Mouse (Mus musculus): ENCODE data around the gene Olfr1389. TPM values are rescaled to one million over a fixed set of nuclear protein-coding genes. Genes with fewer than 3 reads are reported as not detected.
"Not testable (repeated sequence)": the region's sequence is repeated elsewhere in the genome, so short reads cannot be mapped to it uniquely, and the experiment has no call there.

The Olfr1389 gene
- polyA plus RNA-seq, 1 experiment from 2014 or later = not detected

DNA sequence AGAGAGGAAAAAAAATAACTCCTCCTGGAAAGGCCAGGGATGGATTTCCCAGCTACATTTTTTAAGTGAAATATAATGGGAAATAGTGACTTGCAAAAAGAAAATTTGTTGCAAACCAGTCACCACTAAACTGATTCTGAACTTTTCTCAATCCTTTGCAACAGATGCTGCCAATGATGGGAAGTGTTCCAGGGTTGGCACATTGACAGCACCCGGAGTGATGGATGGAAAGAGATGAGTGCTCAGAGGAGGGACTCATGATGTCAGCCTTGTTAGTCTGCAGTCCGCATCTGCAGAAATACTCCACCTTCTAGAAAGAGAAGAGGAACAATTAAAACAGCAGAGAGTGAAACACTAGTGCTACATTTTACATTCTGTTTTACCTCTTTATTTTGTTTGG lies 6.8 kb downstream of the Olfr1389 start:
- ATAC-seq = no peak
- TF ChIP-seq CTCF (IDR thresholded peaks at IDR 0.05; ENCODE audit: low read depth) = no peak
- H3K9me3 ChIP-seq (ENCODE audit: control insufficient read depth) = no peaks in the 10 kb centered on the region
- no peak overlapping the region for H3K4me2 ChIP-seq (replicated peaks; ENCODE audit: low read depth)
- no peaks in the 10 kb centered on the region for H3K27me3 ChIP-seq (replicated peaks; ENCODE audit: control insufficient read depth, insufficient read depth, low read length)
- H3K27ac ChIP-seq (ENCODE audit: low read depth, low read length) = no peak overlapping the region
- 88% methylated on average over 2 of the region's 2 CpGs for WGBS
- H3K9ac ChIP-seq (ENCODE audit: low read depth, low read length) = no peak overlapping the region
- no peaks in the 10 kb centered on the region for H3K4me1 ChIP-seq (replicated peaks; ENCODE audit: control insufficient read depth, insufficient read depth, low read length)
- no peak overlapping the region for H3K4me3 ChIP-seq (ENCODE audit: low read depth, low read length)
- no peaks in the 10 kb centered on the region for H3K36me3 ChIP-seq (ENCODE audit: control insufficient read depth, insufficient read depth)

DNA sequence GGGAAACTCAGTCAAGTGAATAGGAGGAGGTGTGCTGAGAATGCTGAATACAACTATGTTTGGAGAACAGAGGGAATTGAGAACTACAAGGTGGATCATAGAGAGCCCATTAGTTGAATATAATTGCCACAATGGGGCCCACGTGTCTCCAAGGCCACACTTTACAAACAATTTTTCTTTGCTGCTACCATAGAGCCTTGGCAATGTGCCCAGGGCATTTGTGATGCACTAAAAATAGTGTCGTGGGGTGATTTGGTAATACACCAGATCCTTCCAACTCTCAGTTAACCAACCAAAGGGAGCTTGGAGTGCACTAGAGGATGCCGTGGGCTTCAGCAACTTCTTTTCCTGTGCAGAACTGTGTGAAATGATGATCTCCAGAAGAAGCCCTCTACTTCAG lies 13.5 kb downstream of the Olfr1389 start, which contains the start of gene Olfr1388:
Gene Olfr1388, plus strand, starts transcription at position 214 of the 400 bp plus-strand sequence.
- 50% methylated on average over 3 of the region's 3 CpGs for WGBS
- Histone ChIP-seq H3K4me2 (replicated peaks; ENCODE audit: low read depth) (no peak within 1 kb of the TSS), H3K4me1 (replicated peaks; ENCODE audit: control insufficient read depth, insufficient read depth, low read length) (no peaks in the 10 kb centered on the region), H3K9ac (ENCODE audit: low read depth, low read length) (no peak within 1 kb of the TSS), H3K9me3 (ENCODE audit: control insufficient read depth) (no peaks in the 10 kb centered on the region), H3K27ac (ENCODE audit: low read depth, low read length) (no peak within 1 kb of the TSS), H3K27me3 (replicated peaks; ENCODE audit: control insufficient read depth, insufficient read depth, low read length) (no peaks in the 10 kb centered on the region), H3K36me3 (ENCODE audit: control insufficient read depth, insufficient read depth) (no peaks in the 10 kb centered on the region), H3K4me3 (ENCODE audit: low read depth, low read length) (no peak within 1 kb of the TSS)
- ATAC-seq = no peak
- TF ChIP-seq CTCF (IDR thresholded peaks at IDR 0.05; ENCODE audit: low read depth) = no peak

DNA sequence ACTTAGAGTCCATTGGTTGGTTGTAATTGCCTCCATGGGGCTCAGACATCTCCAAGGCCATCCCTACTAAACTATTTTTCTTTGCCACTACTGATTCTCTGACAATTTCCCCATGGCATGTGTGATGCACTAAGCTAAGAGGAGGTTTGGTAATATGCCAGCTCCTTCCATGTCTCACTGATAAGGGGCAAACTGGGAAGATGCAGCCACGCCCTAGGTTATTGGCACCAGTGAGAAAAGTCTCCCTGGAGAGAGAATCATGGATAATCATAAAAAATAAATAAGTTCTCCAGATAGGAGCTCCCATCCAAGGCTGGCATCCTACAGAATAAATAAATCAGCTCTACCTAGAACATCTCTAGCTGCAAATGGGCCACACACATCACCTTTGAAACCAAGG lies 32.2 kb downstream of the Olfr1389 start, which contains the start of gene Olfr1387:
Gene Olfr1387, plus strand, starts transcription at position 301 of the 400 bp plus-strand sequence.
- H3K36me3 ChIP-seq (ENCODE audit: control insufficient read depth, insufficient read depth) = no peaks in the 10 kb centered on the region
- no peak within 1 kb of the TSS for H3K9ac ChIP-seq (ENCODE audit: low read depth, low read length)
- no peaks in the 10 kb centered on the region for H3K9me3 ChIP-seq (ENCODE audit: control insufficient read depth)
- WGBS = 65% methylated on average over 1 of the region's 1 CpGs
- no peaks in the 10 kb centered on the region for H3K4me1 ChIP-seq (replicated peaks; ENCODE audit: control insufficient read depth, insufficient read depth, low read length)
- ATAC-seq = no peak
- H3K4me2 ChIP-seq (replicated peaks; ENCODE audit: low read depth) = no peak within 1 kb of the TSS
- no peak for TF ChIP-seq CTCF (IDR thresholded peaks at IDR 0.05; ENCODE audit: low read depth)
- no peak within 1 kb of the TSS for H3K4me3 ChIP-seq (ENCODE audit: low read depth, low read length)
- H3K27me3 ChIP-seq (replicated peaks; ENCODE audit: control insufficient read depth, insufficient read depth, low read length) = no peaks in the 10 kb centered on the region
- no peak within 1 kb of the TSS for H3K27ac ChIP-seq (ENCODE audit: low read depth, low read length)

DNA sequence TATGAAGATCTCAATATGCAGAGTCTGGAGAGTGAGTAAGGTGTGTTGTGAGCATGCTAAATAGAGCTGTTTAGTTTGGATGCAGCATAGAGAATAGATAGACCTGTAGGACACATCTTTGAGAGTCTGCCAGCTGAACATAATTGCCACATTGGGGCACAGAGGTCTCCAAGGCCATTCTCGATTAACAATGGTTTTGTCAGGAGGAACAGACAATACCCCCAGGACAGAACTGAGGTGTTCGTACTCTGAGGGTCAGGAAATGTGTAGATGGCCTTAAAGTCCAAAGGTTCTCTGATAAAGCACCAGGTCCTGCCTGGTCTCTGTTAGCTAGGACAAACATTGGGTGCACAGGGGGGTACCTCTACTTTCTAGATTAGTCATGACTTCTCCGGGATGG lies 41.9 kb downstream of the Olfr1389 start, which contains the start of gene Olfr1386:
Gene Olfr1386, plus strand, starts transcription at position 301 of the 400 bp plus-strand sequence.
- H3K4me1 ChIP-seq (replicated peaks; ENCODE audit: control insufficient read depth, insufficient read depth, low read length); H3K27me3 ChIP-seq (replicated peaks; ENCODE audit: control insufficient read depth, insufficient read depth, low read length); H3K9me3 ChIP-seq (ENCODE audit: control insufficient read depth); H3K4me3 ChIP-seq (ENCODE audit: low read depth, low read length); H3K36me3 ChIP-seq (ENCODE audit: control insufficient read depth, insufficient read depth); H3K27ac ChIP-seq (ENCODE audit: low read depth, low read length); ATAC-seq; H3K9ac ChIP-seq (ENCODE audit: low read depth, low read length); H3K4me2 ChIP-seq (replicated peaks; ENCODE audit: low read depth): not testable (repeated sequence)
- WGBS = 64% methylated on average over 2 of the region's 3 CpGs

Other genes with a start within 250 kb of the Olfr1389 start
- gene Btnl9, start 235.9 kb upstream of the Olfr1389 start, polyA plus RNA-seq (2015; fragmentation: Nextera tagmentation; extraction: Ambion mirVana) = 0.75 and 0.86 TPM in 2 replicates
- 8.4 TPM in 2 replicates for gene Zfp62, start 219.8 kb upstream of the Olfr1389 start, polyA plus RNA-seq (2015; fragmentation: Nextera tagmentation; extraction: Ambion mirVana)
- 59.0 and 62.2 TPM in 2 replicates for gene Mgat1, start 178.9 kb upstream of the Olfr1389 start, polyA plus RNA-seq (2015; fragmentation: Nextera tagmentation; extraction: Ambion mirVana)
- gene Olfr1393, start 144.8 kb upstream of the Olfr1389 start, polyA plus RNA-seq (2015; fragmentation: Nextera tagmentation; extraction: Ambion mirVana) = 0.16 TPM in 1 of 2 replicates, not detected in the other
- gene Olfr1392, start 137.8 kb upstream of the Olfr1389 start, polyA plus RNA-seq (2015; fragmentation: Nextera tagmentation; extraction: Ambion mirVana) = 0.08 TPM in 1 of 2 replicates, not detected in the other
- gene Olfr10, start 118.3 kb upstream of the Olfr1389 start, polyA plus RNA-seq (2015; fragmentation: Nextera tagmentation; extraction: Ambion mirVana) = not detected in 2 replicates
- gene Olfr1391, start 100.3 kb upstream of the Olfr1389 start, polyA plus RNA-seq (2015; fragmentation: Nextera tagmentation; extraction: Ambion mirVana) = not detected in 2 replicates
- not detected in 2 replicates for gene Olfr1390, start 87.9 kb upstream of the Olfr1389 start, polyA plus RNA-seq (2015; fragmentation: Nextera tagmentation; extraction: Ambion mirVana)
- gene Olfr1388, start 13.6 kb downstream of the Olfr1389 start, polyA plus RNA-seq (2015; fragmentation: Nextera tagmentation; extraction: Ambion mirVana) = 0.10 TPM in 2 replicates
- not detected in 2 replicates for gene Olfr1387, start 32.3 kb downstream of the Olfr1389 start, polyA plus RNA-seq (2015; fragmentation: Nextera tagmentation; extraction: Ambion mirVana)
- gene Olfr1386, start 42.0 kb downstream of the Olfr1389 start, polyA plus RNA-seq (2015; fragmentation: Nextera tagmentation; extraction: Ambion mirVana) = not detected in 2 replicates
- not detected in 2 replicates for gene Olfr1385, start 66.0 kb downstream of the Olfr1389 start, polyA plus RNA-seq (2015; fragmentation: Nextera tagmentation; extraction: Ambion mirVana)
- gene Olfr1384, start 83.7 kb downstream of the Olfr1389 start, polyA plus RNA-seq (2015; fragmentation: Nextera tagmentation; extraction: Ambion mirVana) = not detected in 2 replicates
- not detected in 2 replicates for gene Olfr1383, start 96.6 kb downstream of the Olfr1389 start, polyA plus RNA-seq (2015; fragmentation: Nextera tagmentation; extraction: Ambion mirVana)
- not detected in 2 replicates for gene Olfr1382, start 105.2 kb downstream of the Olfr1389 start, polyA plus RNA-seq (2015; fragmentation: Nextera tagmentation; extraction: Ambion mirVana)
- not detected in 2 replicates for gene Olfr1381, start 120.4 kb downstream of the Olfr1389 start, polyA plus RNA-seq (2015; fragmentation: Nextera tagmentation; extraction: Ambion mirVana)
- not detected in 2 replicates for gene Olfr1380, start 133.8 kb downstream of the Olfr1389 start, polyA plus RNA-seq (2015; fragmentation: Nextera tagmentation; extraction: Ambion mirVana)
- 3.9 and 4.0 TPM in 2 replicates for gene Flt4, start 186.2 kb downstream of the Olfr1389 start, polyA plus RNA-seq (2015; fragmentation: Nextera tagmentation; extraction: Ambion mirVana)
- gene Scgb3a1, start 240.5 kb downstream of the Olfr1389 start, polyA plus RNA-seq (2015; fragmentation: Nextera tagmentation; extraction: Ambion mirVana) = 3.2 and 4.4 TPM in 2 replicates

Data from intestine, postnatal 0 days (tissue).